Mouse (Mus musculus): ENCODE data around the gene Rhou.
A peak's percentile ranks its signal among the peaks of the same experiment; 100 is the strongest.

Gene Rhou

DNA sequence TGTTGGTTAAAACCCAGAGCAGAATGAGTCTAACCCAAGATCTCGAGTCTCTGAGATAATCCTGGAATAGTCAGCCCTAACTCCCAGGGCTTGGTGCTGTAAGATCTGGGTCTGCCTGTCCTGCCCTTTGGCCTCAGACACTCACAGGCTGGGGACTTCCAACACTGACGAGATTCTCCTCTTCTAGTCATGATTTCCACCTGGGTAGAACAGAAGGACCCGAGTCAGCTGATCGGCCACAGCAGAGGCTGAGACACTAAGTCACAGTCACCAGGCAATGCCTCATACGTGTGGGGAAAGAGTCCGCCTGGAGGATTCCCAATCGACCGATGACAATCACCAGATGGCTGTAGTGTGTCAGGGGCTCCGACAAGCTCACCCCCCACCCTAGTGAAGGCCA lies 42.4 kb downstream of the Rhou start:
- DNase-seq (ENCODE audit: low spot score): no peak

DNA sequence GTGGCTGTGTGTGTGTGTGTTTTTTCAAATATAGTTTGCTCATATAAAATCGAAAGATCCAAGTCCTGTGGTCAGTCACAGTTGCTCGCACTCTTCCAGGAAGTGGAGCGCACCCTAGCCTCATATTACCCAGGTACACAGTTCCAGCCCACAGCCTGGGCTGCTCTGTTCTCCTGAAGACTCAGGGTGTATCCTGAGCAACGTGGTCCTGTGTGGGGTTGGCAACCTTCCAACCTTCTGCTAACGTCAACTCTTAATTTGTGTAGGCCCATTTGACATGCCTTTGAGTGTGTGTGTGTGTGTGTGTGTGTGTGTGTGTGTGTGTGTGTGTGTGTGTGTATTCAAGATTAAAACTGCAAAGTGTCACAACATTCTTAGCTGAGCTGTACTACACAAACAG lies 43.6 kb downstream of the Rhou start:
- DNase-seq (ENCODE audit: low spot score): no peak

- DNase-seq (ENCODE audit: low spot score): peak; percentile 54
Observed at GRCm38 (mm10) chr8:123700399-123701070, 46.8 kb downstream of the Rhou start.

GRCm38 (mm10) chr8:123701952-123702587 lies 48.3 kb downstream of the Rhou start:
- DNase-seq (ENCODE audit: low spot score): no peak

DNA sequence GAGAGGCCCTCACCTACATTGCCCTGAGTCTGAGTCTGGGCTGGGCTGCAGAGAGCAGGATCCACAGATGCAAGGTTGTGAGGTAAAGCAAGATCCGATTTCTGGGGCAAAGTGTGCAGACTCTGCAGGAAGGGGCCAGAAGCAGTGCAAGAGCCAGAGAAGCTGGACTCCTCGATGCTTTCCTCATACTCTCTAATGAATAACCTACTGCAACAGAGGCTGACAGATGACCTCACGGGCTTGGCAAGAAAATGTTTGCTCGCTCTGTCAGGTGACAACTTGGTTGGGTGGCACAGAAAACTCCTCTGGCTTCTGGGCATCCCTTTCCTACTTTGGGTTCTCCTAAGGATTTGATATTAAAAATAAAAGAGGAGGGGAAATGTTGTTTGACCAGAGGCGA lies 51.6 kb downstream of the Rhou start:
- DNase-seq (ENCODE audit: low spot score): no peak

DNA sequence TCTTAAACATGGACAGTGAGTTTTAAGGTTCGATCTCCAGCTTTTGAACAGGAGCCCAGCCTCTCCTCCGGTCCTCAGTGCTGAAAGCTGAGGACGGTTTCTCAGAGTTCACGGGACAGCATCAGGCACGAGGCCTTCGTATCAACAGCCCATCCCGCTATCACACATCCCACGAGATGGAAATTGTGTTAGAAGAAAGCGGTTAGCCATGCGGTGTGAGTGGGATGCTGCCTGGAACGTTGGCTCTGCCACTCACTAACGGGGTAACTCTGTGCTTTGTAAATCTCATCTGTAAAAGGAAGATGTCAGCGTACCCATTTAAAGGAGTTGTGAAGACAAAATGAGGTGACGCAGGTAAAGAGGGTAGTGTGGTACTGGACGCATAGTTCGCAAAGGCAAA lies 53.4 kb downstream of the Rhou start:
- DNase-seq (ENCODE audit: low spot score): no peak

- DNase-seq (ENCODE audit: low spot score): no peak
Observed at GRCm38 (mm10) chr8:123708729-123709128, 55.0 kb downstream of the Rhou start.

DNA sequence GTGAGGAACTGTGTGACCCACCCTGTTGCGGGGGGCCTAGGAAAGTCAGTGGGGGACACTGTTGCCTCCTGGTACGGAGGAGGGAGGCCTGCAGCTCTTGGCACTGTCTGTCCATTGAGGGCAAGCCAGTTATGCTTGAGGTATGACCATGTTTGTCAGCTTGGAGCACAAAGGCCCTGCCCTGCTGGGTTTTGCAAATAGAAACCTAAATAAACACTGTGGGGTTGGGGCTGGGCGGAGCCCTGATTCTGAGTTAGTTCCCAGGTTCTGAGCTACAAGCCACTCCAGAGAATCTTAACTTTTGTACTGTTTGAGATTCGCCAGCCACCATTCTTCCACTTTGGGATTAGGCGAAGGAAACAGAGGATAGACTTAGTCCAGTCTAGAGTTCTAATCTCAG lies 56.6 kb downstream of the Rhou start:
- DNase-seq (ENCODE audit: low spot score): no peak
